Mouse (Mus musculus): ENCODE results near the gene Lrrfip2. TPM values are rescaled to one million over a fixed set of nuclear protein-coding genes. Genes with fewer than 3 reads are reported as not detected.

Gene Lrrfip2
- polyA plus RNA-seq, 1 experiment from 2014 or later = 40.3 TPM

GRCm38 (mm10) chr9:111228446-111228845 is 111.1 kb downstream of the Lrrfip2 start:
- H3K9ac ChIP-seq (ENCODE audit: low read depth, low read length) = no peak overlapping the region
- no peaks in the 10 kb centered on the region for H3K9me3 ChIP-seq (ENCODE audit: control insufficient read depth, low read length)
- H3K36me3 ChIP-seq (ENCODE audit: control insufficient read depth, insufficient read depth, low read length) = peaks cover 31% of the 10 kb centered on the region
- DNase-seq (ENCODE audit: low spot score) = no peak
- H3K4me1 ChIP-seq (replicated peaks; ENCODE audit: control insufficient read depth, insufficient read depth, low read length) = no peaks in the 10 kb centered on the region
- H3K4me3 ChIP-seq (ENCODE audit: low read depth, low read length) = no peak overlapping the region
- no peak overlapping the region for H3K4me2 ChIP-seq
- WGBS = 78% methylated on average over 5 of the region's 5 CpGs
- H3K27me3 ChIP-seq (replicated peaks; ENCODE audit: control insufficient read depth, insufficient read depth, low read length) = no peaks in the 10 kb centered on the region
- ATAC-seq (replicated peaks; ENCODE audit: low FRiP score) = no peak; the same call in 1 of the 2 replicates
- H3K27ac ChIP-seq (ENCODE audit: low read depth, low read length) = no peak overlapping the region

DNA sequence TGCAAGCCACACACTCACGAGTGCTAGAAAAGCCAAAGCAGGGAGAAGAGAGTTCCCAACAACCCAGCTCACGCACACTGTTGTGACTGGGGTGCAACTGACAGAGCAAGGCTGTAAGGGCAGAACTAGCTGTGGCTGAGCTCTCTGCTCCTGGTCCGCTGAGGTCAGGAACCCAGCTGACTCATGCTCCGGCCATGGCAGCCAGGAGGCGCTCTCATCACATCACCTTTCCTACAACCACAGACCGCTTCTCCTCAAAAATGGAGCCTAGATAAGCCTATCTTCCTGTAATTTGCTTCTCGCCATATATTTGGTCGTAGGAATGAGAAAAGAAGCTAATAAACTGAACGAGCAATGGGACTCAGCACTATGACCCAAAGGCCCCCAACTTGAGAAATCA is 117.3 kb downstream of the Lrrfip2 start:
- no peak for DNase-seq (ENCODE audit: low spot score)
- Histone ChIP-seq H3K4me1 (replicated peaks; ENCODE audit: control insufficient read depth, insufficient read depth, low read length) (no peaks in the 10 kb centered on the region), H3K9ac (ENCODE audit: low read depth, low read length) (no peak overlapping the region), H3K36me3 (ENCODE audit: control insufficient read depth, insufficient read depth, low read length) (peaks cover 54% of the 10 kb centered on the region), H3K27me3 (replicated peaks; ENCODE audit: control insufficient read depth, insufficient read depth, low read length) (no peaks in the 10 kb centered on the region), H3K9me3 (ENCODE audit: control insufficient read depth, low read length) (no peaks in the 10 kb centered on the region), H3K27ac (ENCODE audit: low read depth, low read length) (no peak overlapping the region), H3K4me3 (ENCODE audit: low read depth, low read length) (no peak overlapping the region), H3K4me2 (no peak overlapping the region)
- 89% methylated on average over 9 of the region's 9 CpGs for WGBS
- no peak for ATAC-seq (replicated peaks; ENCODE audit: low FRiP score)

GRCm38 (mm10) chr9:111237726-111238125 is 120.3 kb downstream of the Lrrfip2 start:
- no peaks in the 10 kb centered on the region for H3K4me1 ChIP-seq (replicated peaks; ENCODE audit: control insufficient read depth, insufficient read depth, low read length)
- no peaks in the 10 kb centered on the region for H3K27me3 ChIP-seq (replicated peaks; ENCODE audit: control insufficient read depth, insufficient read depth, low read length)
- H3K9ac ChIP-seq (ENCODE audit: low read depth, low read length) = no peak overlapping the region
- no peaks in the 10 kb centered on the region for H3K9me3 ChIP-seq (ENCODE audit: control insufficient read depth, low read length)
- no peak overlapping the region for H3K4me2 ChIP-seq
- no peak overlapping the region for H3K27ac ChIP-seq (ENCODE audit: low read depth, low read length)
- H3K4me3 ChIP-seq (ENCODE audit: low read depth, low read length) = no peak overlapping the region
- DNase-seq (ENCODE audit: low spot score) (no peak), ATAC-seq (replicated peaks; ENCODE audit: low FRiP score) (no peak)
- H3K36me3 ChIP-seq (ENCODE audit: control insufficient read depth, insufficient read depth, low read length) = peaks cover 57% of the 10 kb centered on the region

- no peak overlapping the region for H3K4me2 ChIP-seq
- no peak overlapping the region for H3K4me3 ChIP-seq (ENCODE audit: low read depth, low read length)
- peaks cover 48% of the 10 kb centered on the region for H3K36me3 ChIP-seq (ENCODE audit: control insufficient read depth, insufficient read depth, low read length)
- WGBS = 82% methylated on average over 4 of the region's 4 CpGs
- no peak overlapping the region for H3K27ac ChIP-seq (ENCODE audit: low read depth, low read length)
- no peaks in the 10 kb centered on the region for H3K4me1 ChIP-seq (replicated peaks; ENCODE audit: control insufficient read depth, insufficient read depth, low read length)
- no peaks in the 10 kb centered on the region for H3K9me3 ChIP-seq (ENCODE audit: control insufficient read depth, low read length)
- H3K9ac ChIP-seq (ENCODE audit: low read depth, low read length) = no peak overlapping the region
- H3K27me3 ChIP-seq (replicated peaks; ENCODE audit: control insufficient read depth, insufficient read depth, low read length) = no peaks in the 10 kb centered on the region
- ATAC-seq (replicated peaks; ENCODE audit: low FRiP score) = no peak
- no peak for DNase-seq (ENCODE audit: low spot score)
Observed at GRCm38 (mm10) chr9:111239821-111240220, 122.4 kb downstream of the Lrrfip2 start.

DNA sequence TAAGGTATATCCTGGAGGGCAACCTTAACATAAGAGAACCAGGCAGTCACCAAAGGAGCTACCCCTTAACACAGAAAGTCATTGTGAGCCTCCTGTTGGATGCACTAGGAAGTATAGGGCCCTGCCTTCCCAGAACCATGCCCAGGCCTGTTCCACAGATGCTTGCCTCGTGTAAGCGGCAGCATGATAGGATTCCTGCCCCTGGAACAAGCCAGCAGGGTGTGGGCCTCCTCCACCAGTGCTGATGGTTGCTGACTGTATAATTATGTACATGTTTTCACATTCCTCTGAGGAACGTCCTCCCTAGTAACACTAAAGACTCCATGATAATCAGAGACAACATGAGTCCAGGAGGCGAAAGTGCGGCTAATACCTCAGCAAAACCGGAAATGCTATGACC is 126.0 kb downstream of the Lrrfip2 start:
- DNase-seq (ENCODE audit: low spot score) = no peak
- no peak overlapping the region for H3K4me3 ChIP-seq (ENCODE audit: low read depth, low read length)
- 84% methylated on average over 6 of the region's 6 CpGs for WGBS
- H3K36me3 ChIP-seq (ENCODE audit: control insufficient read depth, insufficient read depth, low read length) = peaks cover 40% of the 10 kb centered on the region
- H3K27me3 ChIP-seq (replicated peaks; ENCODE audit: control insufficient read depth, insufficient read depth, low read length) = no peaks in the 10 kb centered on the region
- no peak overlapping the region for H3K27ac ChIP-seq (ENCODE audit: low read depth, low read length)
- H3K9ac ChIP-seq (ENCODE audit: low read depth, low read length) = no peak overlapping the region
- no peak for ATAC-seq (replicated peaks; ENCODE audit: low FRiP score)
- H3K9me3 ChIP-seq (ENCODE audit: control insufficient read depth, low read length) = no peaks in the 10 kb centered on the region
- no peaks in the 10 kb centered on the region for H3K4me1 ChIP-seq (replicated peaks; ENCODE audit: control insufficient read depth, insufficient read depth, low read length)
- no peak overlapping the region for H3K4me2 ChIP-seq

- no peak for ATAC-seq (replicated peaks; ENCODE audit: low FRiP score)
- WGBS = 81% methylated on average over 6 of the region's 6 CpGs
- peaks cover 42% of the 10 kb centered on the region for H3K36me3 ChIP-seq (ENCODE audit: control insufficient read depth, insufficient read depth, low read length)
Observed at GRCm38 (mm10) chr9:111245546-111245945, 128.2 kb downstream of the Lrrfip2 start.

DNA sequence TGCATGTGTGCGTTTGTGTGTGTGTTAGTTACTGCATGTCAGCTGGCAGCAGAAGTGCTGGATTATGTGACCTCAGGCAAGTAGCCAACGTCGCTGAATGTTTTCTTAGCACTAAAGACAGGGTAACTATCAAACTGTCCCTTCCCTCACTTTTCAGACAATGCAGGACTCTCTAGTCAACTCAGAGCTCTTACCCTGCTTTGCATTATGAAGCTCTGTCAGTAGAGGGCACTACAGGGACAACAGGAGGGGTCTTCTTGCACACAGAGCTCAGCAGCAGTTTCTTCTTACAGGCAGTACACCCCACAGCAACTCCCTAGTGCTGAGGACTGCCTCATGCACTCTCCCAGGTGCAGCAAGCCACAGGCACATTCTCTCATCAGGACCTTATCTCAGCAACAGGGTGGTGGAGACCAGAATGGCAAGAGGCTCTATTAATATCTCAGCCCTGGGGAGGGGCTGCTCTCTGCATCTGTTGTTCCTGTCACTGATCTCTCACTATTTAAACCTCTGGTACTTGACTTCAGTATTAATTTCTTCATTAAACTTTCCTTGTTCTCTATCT is 130.4 kb downstream of the Lrrfip2 start:
- ATAC-seq (replicated peaks; ENCODE audit: low FRiP score) = peak; percentile 66
- DNase-seq (ENCODE audit: low spot score) = no peak
- 85% methylated on average over 3 of the region's 3 CpGs for WGBS
- no peak overlapping the region for H3K4me3 ChIP-seq (ENCODE audit: low read depth, low read length)
- H3K27me3 ChIP-seq (replicated peaks; ENCODE audit: control insufficient read depth, insufficient read depth, low read length) = no peaks in the 10 kb centered on the region
- no peaks in the 10 kb centered on the region for H3K9me3 ChIP-seq (ENCODE audit: control insufficient read depth, low read length)
- no peaks in the 10 kb centered on the region for H3K4me1 ChIP-seq (replicated peaks; ENCODE audit: control insufficient read depth, insufficient read depth, low read length)
- no peak overlapping the region for H3K27ac ChIP-seq (ENCODE audit: low read depth, low read length)
- H3K36me3 ChIP-seq (ENCODE audit: control insufficient read depth, insufficient read depth, low read length) = peaks cover 43% of the 10 kb centered on the region
- H3K9ac ChIP-seq (ENCODE audit: low read depth, low read length) = no peak overlapping the region
- H3K4me2 ChIP-seq = no peak overlapping the region

More at GRCm38 (mm10) chr9:111245546-111245945, 128.2 kb downstream of the Lrrfip2 start:
- no peak for DNase-seq (ENCODE audit: low spot score)
- Histone ChIP-seq H3K9me3 (ENCODE audit: control insufficient read depth, low read length) (no peaks in the 10 kb centered on the region), H3K27me3 (replicated peaks; ENCODE audit: control insufficient read depth, insufficient read depth, low read length) (no peaks in the 10 kb centered on the region), H3K9ac (ENCODE audit: low read depth, low read length) (no peak overlapping the region), H3K4me2 (no peak overlapping the region), H3K4me3 (ENCODE audit: low read depth, low read length) (no peak overlapping the region), H3K27ac (ENCODE audit: low read depth, low read length) (no peak overlapping the region), H3K4me1 (replicated peaks; ENCODE audit: control insufficient read depth, insufficient read depth, low read length) (no peaks in the 10 kb centered on the region)

DNA sequence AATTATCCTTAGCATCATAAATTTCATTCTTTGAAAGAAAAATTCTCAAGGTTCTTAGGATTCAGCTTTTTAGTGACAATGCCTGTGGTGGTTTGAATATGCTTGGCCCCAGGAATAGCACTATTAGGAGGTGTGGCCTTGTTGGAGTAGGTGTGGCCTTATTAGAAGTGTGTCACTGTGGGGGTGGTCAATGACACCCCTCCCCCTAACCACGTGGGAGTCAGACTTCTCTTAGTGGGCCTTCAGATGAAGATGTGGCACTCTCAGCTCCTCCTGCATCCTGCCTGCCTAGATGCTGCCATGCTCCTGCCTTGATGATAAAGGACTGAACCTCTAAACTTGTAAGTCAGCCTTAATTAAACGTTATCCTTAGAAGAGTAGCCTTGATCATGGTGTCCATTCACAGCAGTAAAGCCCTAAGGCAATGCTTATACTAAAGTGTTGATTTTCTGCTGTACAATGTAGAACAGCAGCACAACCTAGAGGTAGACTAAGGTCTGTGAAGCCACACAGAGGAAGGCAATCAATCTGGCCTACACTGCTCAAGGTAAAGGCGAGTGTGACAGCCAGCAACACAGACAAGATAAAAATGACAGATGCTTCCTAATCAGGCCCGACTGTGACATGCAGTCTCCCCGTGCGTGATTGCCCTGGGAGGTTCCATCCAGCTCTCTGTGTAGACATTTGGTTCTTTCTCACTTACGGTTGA is 134.9 kb downstream of the Lrrfip2 start:
- Histone ChIP-seq H3K36me3 (ENCODE audit: control insufficient read depth, insufficient read depth, low read length) (peaks cover 47% of the 10 kb centered on the region), H3K4me1 (replicated peaks; ENCODE audit: control insufficient read depth, insufficient read depth, low read length) (no peaks in the 10 kb centered on the region), H3K27ac (ENCODE audit: low read depth, low read length) (no peak overlapping the region), H3K27me3 (replicated peaks; ENCODE audit: control insufficient read depth, insufficient read depth, low read length) (no peaks in the 10 kb centered on the region), H3K4me3 (ENCODE audit: low read depth, low read length) (no peak overlapping the region), H3K4me2 (no peak overlapping the region), H3K9ac (ENCODE audit: low read depth, low read length) (no peak overlapping the region), H3K9me3 (ENCODE audit: control insufficient read depth, low read length) (no peaks in the 10 kb centered on the region)
- peak; percentile 24 for DNase-seq (ENCODE audit: low spot score)
- WGBS = 62% methylated on average over 7 of the region's 7 CpGs
- no peak for ATAC-seq (replicated peaks; ENCODE audit: low FRiP score)

DNA sequence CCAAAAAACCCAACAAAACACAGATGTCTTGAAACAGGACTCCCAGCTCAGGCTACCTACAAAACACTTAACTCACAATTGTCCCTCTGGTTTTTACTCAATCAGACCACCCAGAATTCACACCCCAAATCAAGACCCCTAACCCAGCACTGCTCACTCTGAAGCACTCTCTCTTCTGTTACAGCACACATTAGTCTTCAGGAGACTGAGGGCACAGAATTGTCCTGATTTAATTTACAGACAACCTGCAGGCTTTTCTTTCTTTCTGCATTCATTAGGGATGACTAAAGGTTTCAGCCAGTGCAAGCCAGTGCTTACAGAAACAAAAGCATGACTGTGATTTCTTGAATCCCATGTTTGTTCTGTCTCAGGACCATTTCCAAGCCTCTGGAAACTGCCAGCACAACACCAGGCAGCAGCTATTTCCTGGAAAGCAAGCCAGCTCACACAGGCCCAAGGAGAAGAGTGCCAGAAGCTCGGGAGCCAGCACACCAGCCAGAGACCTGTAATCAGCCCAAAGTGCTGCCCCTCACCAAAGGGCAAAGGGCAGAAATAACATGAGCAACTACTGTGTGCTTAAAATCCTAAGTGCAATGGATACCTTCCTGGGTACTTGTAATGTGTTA is 143.1 kb downstream of the Lrrfip2 start:
- H3K9me3 ChIP-seq (ENCODE audit: control insufficient read depth, low read length) = no peaks in the 10 kb centered on the region
- H3K27ac ChIP-seq (ENCODE audit: low read depth, low read length) = no peak overlapping the region
- DNase-seq (ENCODE audit: low spot score) (no peak), ATAC-seq (replicated peaks; ENCODE audit: low FRiP score) (no peak)
- WGBS = 55% methylated on average over 1 of the region's 1 CpGs
- H3K36me3 ChIP-seq (ENCODE audit: control insufficient read depth, insufficient read depth, low read length) = peaks cover 34% of the 10 kb centered on the region
- H3K4me2 ChIP-seq = no peak overlapping the region
- no peaks in the 10 kb centered on the region for H3K27me3 ChIP-seq (replicated peaks; ENCODE audit: control insufficient read depth, insufficient read depth, low read length)
- H3K9ac ChIP-seq (ENCODE audit: low read depth, low read length) = no peak overlapping the region
- no peak overlapping the region for H3K4me3 ChIP-seq (ENCODE audit: low read depth, low read length)
- no peaks in the 10 kb centered on the region for H3K4me1 ChIP-seq (replicated peaks; ENCODE audit: control insufficient read depth, insufficient read depth, low read length)

Measured in liver, embryonic 11.5 days (tissue).